Mouse (Mus musculus) right cerebral cortex, postnatal 36 days (tissue): ENCODE data around the gene Sox8.

ENCODE experiments used
- DNase-seq, 2 experiments: peaks; one replicate each; pipeline ENCODE4 v3.0.0; 2022; ENCODE audit warnings: low spot score in 2 of 2, mixed read lengths in 1 of 2

Sox8 gene

DNA sequence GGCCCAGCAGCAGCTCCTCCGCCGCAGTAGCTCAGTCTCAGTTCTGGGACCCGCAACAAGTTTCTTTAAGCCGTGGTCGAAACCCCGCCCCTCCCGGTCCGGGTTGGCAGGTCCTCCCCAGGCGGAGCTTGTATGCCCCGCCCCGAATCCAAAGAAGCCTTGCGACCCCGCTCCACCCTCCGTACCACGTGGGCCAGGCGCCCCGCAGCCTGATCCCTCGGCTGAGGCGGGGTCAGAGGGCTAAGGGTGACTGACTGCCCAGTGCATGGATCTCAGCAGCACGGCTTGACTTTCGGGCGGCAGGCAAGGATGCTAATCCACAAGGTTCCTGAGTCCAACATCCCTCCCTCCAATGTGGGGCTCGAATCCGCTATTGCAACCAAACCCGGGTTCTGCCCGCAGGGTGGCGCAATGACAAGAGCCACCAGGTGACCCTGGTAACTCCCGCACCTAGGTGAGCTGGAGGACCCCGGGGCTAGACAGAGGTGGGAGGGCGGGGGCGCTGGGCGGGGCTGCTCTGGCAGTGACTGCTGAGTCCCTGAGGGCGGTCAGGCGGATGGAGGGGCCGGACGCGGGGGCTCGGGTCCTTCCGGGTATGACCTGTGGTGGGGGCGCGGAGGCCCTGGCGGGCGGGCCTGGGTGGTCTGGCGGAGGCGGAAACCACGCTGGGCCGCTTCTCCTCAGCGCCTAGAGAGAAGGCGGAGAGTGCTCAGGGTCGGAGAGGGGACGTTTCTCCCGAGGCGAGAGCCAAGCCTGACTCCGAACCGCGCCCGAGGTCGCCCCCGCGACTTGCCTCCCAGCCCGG, at the start of gene Sox8:
Gene Sox8 (minus strand): TSS at position 39 of the 805 bp plus-strand sequence.
- peak; percentile 90 to 91 for DNase-seq

DNA sequence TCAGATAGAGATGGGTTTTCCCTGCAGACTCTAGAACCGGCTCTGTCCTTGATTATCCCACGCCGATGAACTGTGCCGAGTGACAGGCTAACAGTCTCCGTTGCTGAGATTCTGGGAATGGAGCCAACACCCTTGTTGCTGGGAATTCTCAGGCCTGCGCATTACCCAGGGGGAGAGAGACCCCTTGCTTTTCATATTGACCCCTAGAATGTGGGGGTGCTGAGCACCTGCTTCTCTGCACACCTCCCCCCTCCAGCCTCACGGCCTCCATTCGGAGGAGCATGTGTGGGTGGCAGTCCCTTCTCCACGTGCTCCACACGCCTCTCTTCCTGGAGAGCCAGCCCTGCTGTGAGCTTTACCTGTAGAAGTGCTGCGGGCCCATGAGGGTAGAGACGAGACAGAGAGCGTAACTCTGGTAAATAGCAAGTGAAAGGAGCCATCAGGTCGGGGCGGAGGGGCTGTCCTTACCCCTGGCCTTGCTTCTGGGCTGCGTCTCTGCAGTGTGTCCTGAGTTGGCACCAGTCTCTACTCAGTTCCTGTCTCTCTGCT, 48.1 kb upstream of the Sox8 start:
- peak in 1 of 2 experiments; percentile 61 for DNase-seq

- DNase-seq, result no peak
Observed at GRCm38 (mm10) chr17:25614723-25615510, 44.4 kb upstream of the Sox8 start.

GRCm38 (mm10) chr17:25613323-25613722, 42.8 kb upstream of the Sox8 start:
- no peak for DNase-seq

- no peak for DNase-seq
Observed at GRCm38 (mm10) chr17:25612537-25612936, 42.1 kb upstream of the Sox8 start.

GRCm38 (mm10) chr17:25610151-25610550, 39.7 kb upstream of the Sox8 start:
- DNase-seq, result no peak

- DNase-seq, result no peak
Observed at GRCm38 (mm10) chr17:25609506-25609828, 39.0 kb upstream of the Sox8 start.

- no peak for DNase-seq
Observed at GRCm38 (mm10) chr17:25608821-25609505, 38.5 kb upstream of the Sox8 start.

DNA sequence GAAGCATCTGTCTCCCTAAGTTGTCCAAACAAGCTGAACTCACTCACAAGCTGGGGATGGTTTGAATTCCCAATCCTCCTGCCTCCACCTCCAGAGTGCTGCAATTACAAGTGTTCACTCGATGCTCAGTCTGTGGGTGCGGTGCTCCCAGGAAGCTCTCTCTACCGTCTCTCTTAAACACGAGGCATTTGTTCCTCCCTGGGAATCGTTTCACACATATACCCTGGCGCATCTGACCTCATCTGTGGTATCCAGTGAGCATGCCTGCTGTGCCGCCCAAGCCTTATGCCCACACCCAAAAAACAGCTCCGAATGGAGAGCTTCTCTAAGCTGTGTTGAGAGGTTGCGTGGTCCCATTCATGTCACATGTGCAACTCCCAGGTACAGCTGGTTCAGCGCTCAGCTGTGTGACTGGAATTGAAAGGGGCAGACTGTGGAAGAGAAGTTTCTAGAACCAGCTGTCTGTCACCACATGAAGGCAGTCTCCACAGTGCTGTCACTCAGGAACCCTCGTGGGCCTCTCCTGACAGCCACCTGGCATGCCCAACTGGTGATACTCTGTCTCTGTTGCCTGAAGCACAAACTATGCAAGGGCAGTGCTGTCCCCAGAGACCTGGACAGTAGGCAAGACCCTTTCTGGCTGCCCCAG, 37.8 kb upstream of the Sox8 start:
- no peak for DNase-seq

GRCm38 (mm10) chr17:25604234-25604633, 33.7 kb upstream of the Sox8 start:
- no peak for DNase-seq

- DNase-seq, result no peak
Observed at GRCm38 (mm10) chr17:25602366-25602765, 31.9 kb upstream of the Sox8 start.

DNA sequence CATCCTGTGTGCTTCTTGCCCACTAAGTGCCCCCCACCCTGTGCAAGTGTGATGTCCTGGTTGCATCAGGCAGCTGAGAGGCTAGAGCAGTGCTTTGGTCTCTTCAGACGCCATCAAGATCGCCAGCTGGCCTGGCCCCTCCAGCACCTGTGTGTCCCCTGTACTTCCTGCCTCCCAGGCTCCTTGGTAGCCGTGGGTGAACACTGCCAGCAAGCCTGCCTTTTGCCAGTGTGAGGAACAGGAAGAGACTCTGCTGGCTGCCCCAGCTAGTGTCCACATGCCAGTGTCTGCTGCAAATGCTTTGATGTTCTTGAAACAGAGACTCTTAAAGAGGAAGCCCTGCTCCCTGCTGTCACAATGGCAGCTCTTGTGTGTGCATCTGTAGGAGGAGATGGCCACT, 27.1 kb upstream of the Sox8 start:
- DNase-seq, result no peak

- no peak for DNase-seq
Observed at GRCm38 (mm10) chr17:25595495-25595894, 25.0 kb upstream of the Sox8 start.

GRCm38 (mm10) chr17:25593411-25594261, 23.1 kb upstream of the Sox8 start:
- no peak for DNase-seq

DNA sequence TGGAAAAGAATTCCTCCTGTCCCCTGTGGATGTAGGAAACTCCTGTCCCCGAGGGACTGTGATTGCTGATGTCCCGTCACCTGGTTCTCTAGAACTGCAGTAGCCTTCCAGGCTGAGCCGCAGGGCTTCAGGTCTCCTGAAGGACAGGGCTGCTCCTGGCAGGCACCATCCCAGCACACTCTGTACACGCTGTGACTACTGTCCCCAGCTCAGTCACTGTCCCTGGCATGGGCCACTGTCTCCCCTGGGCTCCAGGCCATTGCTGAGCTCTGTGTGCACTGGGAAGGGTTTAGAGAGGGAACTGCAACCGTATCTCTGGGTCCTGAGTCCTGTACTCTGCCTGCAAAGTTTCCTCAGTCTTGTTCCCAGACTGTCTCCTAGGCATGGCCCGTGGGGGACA, 21.9 kb upstream of the Sox8 start:
- no peak for DNase-seq

DNA sequence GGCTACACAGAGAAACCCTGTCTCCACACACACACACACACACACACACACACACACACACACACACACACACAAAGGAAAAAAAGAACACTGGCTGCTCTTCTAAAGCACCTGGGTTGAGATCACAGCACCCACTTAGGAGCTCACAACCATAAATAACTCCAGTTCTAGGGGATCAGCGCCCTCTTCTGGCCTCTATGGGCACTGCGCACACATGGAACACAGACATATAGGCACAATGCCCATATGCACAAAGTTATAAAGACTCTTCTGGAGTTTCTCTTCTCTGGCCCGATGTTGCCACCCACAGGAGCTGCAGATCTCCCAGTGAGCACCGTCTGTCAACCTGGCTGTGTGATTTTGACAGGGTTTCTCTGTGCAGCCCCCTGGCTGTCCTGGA, 20.5 kb upstream of the Sox8 start:
- no peak for DNase-seq

DNA sequence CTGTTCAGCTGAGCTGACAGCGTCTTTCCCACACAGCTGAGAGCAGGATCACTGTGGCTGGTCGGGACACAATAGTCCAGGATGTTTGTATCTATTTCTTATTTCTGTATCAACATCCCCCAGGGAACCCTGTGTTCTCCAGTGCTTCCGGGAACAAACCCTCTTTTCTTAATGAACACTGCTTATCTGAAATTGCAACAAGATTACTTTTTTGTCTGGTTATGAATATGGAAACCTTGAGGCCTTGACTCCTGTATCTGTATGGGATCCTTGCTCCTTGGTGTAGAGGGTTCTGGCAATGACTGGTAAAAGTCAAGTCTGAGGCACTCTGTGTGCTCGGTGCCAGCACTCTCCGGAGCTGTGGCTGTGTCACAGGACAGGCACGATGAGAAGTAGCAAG, 19.6 kb upstream of the Sox8 start:
- DNase-seq, result no peak

- DNase-seq, result no peak
Observed at GRCm38 (mm10) chr17:25584646-25585045, 14.2 kb upstream of the Sox8 start.

DNA sequence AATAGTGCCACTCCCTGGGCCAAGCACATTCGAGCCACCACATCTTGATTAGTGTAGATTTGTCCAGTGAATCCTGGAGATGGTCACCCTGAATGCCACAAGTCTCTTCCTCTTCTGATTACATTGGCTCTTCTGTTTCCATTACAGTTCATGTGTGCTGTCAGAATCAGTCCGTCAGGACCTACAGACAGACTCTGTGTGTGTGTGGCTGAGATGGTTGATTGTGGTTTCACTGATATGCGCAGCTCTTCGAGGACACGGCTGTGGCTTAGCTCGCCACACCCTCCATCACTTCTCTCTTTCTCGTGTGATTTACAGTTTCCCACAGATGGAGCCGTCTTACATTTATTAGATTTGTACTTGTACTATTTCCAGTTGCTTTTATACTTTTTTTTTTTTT, 13.4 kb upstream of the Sox8 start:
- DNase-seq, result no peak

DNA sequence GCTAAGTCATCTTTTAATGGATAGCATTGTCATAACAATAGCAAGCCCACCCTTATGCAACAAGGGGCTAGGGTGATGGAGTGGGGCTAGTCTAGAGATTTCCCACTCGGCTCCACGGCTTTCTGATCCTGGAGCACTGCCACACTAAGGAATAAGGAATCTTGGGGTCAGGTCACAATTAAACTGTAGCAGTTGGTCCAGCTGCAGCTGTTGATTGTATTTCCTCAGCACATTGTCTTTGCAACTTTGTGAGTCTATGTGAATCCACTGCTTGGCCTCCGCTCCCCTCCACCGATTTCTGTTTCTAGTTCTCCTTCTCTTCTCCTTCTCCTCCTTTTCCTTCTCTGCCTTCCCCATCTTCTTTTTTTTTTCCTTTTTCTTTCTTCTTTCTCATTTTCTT, 12.6 kb upstream of the Sox8 start:
- DNase-seq, result no peak

GRCm38 (mm10) chr17:25582076-25582475, 11.6 kb upstream of the Sox8 start:
- no peak for DNase-seq
